Mouse (Mus musculus) thymus, adult 2 months (tissue): Measurements from ENCODE around the gene Gak.

Experiments used
- CTCF ChIP-seq: fragments of 200-500 bp; IDR thresholded peaks from 2 replicates; pipeline ENCODE4 v1.5.1; 2012; ENCODE audit warnings: mild to moderate bottlenecking, control low read depth, low read length, moderate library complexity, borderline replicate concordance; ENCODE audit not compliant: control insufficient read depth, poor library complexity, insufficient read depth; ENCODE audit errors: extremely low read depth
- POLR2A ChIP-seq: fragments of 200-500 bp; IDR thresholded peaks from 2 replicates; pipeline ENCODE4 v1.6.1; 2012; ENCODE audit warnings: mild to moderate bottlenecking, low read length, control low read depth, moderate library complexity; ENCODE audit not compliant: control insufficient read depth, poor library complexity, insufficient read depth; ENCODE audit errors: extremely low read depth

DNA sequence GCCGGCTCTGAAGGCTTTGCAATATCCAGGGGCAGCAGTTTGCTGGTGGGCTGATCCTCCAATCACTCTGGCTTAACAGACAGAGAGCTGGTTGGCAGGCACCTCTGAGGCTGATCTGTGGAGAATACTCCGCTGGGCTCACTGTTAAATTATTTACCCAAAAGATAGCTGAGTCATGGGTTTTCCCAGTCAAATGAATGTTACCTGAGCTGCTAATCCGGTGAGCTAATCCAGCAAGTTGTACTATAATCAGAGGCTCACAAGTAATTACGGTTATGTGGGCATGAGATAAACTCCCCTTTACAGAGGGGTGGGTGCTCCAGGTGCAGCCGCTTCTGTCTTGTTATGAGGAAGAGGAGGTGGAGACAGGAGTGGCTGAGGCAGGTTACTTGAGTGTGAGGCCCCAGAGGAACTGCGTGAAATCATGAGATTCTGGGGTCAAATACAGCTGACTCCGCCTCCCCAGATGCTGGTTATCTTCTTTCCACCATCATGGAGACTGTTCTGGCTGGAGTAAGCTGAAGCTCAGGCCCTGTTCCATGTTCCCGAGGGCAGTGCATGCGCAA lies 45.8 kb upstream of the Gak start, which contains the start of gene Slc26a1:
- no peak for TF ChIP-seq CTCF
- no peak for TF ChIP-seq POLR2A
